Mouse (Mus musculus) adrenal gland, adult 18-20 months (tissue): ENCODE measurements around the gene Selenoi. TPM values are rescaled to one million over a fixed set of nuclear protein-coding genes. Genes with fewer than 3 reads are reported as not detected.

Experiments
- total RNA-seq, 2 experiments: library from RNA; stranded (reverse); gene quantifications; 1 replicate in 1 of 2; 2 replicates in 1 of 2; pipeline ENCODE4 v1.2.3; 2021

The Selenoi gene
- total RNA-seq, 2 experiments from 2014 or later, result 19.2 to 21.0 TPM

Other genes with a start within 250 kb of the Selenoi start
- gene Il6, start 219.5 kb upstream of the Selenoi start, total RNA-seq, result not detected
- gene Tyms, start 159.0 kb upstream of the Selenoi start, total RNA-seq, result 10 to 100 TPM; 13.7 to 13.9 TPM
- gene Garem2, start 127.4 kb upstream of the Selenoi start, total RNA-seq, result not detected
- not detected for gene 3110082J24Rik, start 126.5 kb upstream of the Selenoi start, total RNA-seq
- gene Hadha, start 77.4 kb upstream of the Selenoi start, total RNA-seq, result 100 to 1,000 TPM; 527 to 755 TPM
- 1,000 to 10,000 TPM in 1 of 2 experiments, 100 to 1,000 TPM in 1; 969 to 1,652 TPM for gene Hadhb, start 77.3 kb upstream of the Selenoi start, total RNA-seq
- not detected for gene Adgrf3, start 26.9 kb upstream of the Selenoi start, total RNA-seq
- under 1 TPM; 0.61 to 0.66 TPM for gene Drc1, start 48.8 kb downstream of the Selenoi start, total RNA-seq
- gene Otof, start 229.4 kb downstream of the Selenoi start, total RNA-seq, result under 1 TPM; 0.03 to 0.16 TPM
- not detected for gene 1700001C02Rik, start 233.5 kb downstream of the Selenoi start, total RNA-seq